Mouse (Mus musculus) cerebellum, adult 2 months (tissue): ENCODE measurements around the gene Rnf5. TPM values are rescaled to one million over a fixed set of nuclear protein-coding genes. Genes with fewer than 3 reads are reported as not detected.
A peak's percentile ranks its signal among the peaks of the same experiment; 100 is the strongest.

Experiments used
- DNase-seq, 2 experiments: peaks; one replicate each; pipeline ENCODE4 v3.0.0; 2021
- H3K27ac ChIP-seq: fragments of 200-500 bp; 2 replicates; pipeline ENCODE4 v1.5.1; 2012; ENCODE audit warnings: low read length, control low read depth, inconsistent platforms; ENCODE audit not compliant: insufficient read depth
- H3K27me3 ChIP-seq: fragments of 200-500 bp; 2 replicates; pipeline ENCODE4 v1.6.1; 2012; ENCODE audit warnings: inconsistent platforms, mild to moderate bottlenecking, low read length, moderate library complexity; ENCODE audit not compliant: control insufficient read depth, insufficient read depth
- H3K4me1 ChIP-seq: fragments of 200-500 bp; 2 replicates; pipeline ENCODE4 v1.6.1; 2011; ENCODE audit warnings: low read length; ENCODE audit not compliant: control insufficient read depth, insufficient read depth
- H3K4me3 ChIP-seq: fragments of 200-500 bp; replicated peaks from 2 replicates; pipeline ENCODE3; 2011; ENCODE audit warnings: mild to moderate bottlenecking, low read depth, low read length, control low read depth; ENCODE audit not compliant: insufficient read depth
- CTCF ChIP-seq: fragments of 200-500 bp; IDR thresholded peaks from 2 replicates; pipeline ENCODE4 v1.5.1; 2011; ENCODE audit warnings: low read depth, mild to moderate bottlenecking, control low read depth, low read length, moderate library complexity, borderline replicate concordance; ENCODE audit not compliant: insufficient read depth
- POLR2A ChIP-seq: fragments of 200-500 bp; IDR thresholded peaks from 2 replicates; pipeline ENCODE4 v1.6.1; 2011; ENCODE audit warnings: low read length, control low read depth, borderline replicate concordance; ENCODE audit not compliant: insufficient read depth
- WGBS: fragments of 180-500 bp; shearing (Covaris S2); methylation state at CpG from one replicate; pipeline ENCODE4 v1.1.7; 2018; 5-methylcytosine and 5-hydroxymethylcytosine counted together
- polyA plus RNA-seq: library from polyadenylated mRNA; depleted of rRNA; stranded (reverse); fragments of >200 nt; gene quantifications from 2 replicates; pipeline ENCODE4 v1.2.3, GENCODE M21; 2012

Gene Rnf5
- polyA plus RNA-seq, 1 experiment = 137 TPM

- peak; percentile 94 to 99 for DNase-seq
- Histone ChIP-seq H3K4me1 (peaks cover 18% of the 10 kb centered on the region), H3K27me3 (no peaks in the 10 kb centered on the region), H3K4me3 (peak within 1 kb of the TSS; percentile 68), H3K27ac (0 out of 2 replicates have a peak within 1 kb of the TSS, but pooled peaks have one; percentile 8)
- TF ChIP-seq POLR2A = peak; percentile 31; the same call in 1 of the 2 replicates
- TF ChIP-seq CTCF = no peak
- 2% methylated on average over 66 of the region's 66 CpGs for WGBS
Observed at GRCm38 (mm10) chr17:34646906-34647787, 43.7 kb upstream of the Rnf5 start, which contains the start of gene Atf6b. Gene Atf6b, plus strand, starts transcription at chr17:34647146.

GRCm38 (mm10) chr17:34645831-34646511 lies 42.5 kb upstream of the Rnf5 start:
- no peaks in the 10 kb centered on the region for H3K27me3 ChIP-seq
- H3K4me1 ChIP-seq = peaks cover 25% of the 10 kb centered on the region
- 49% methylated on average over 30 of the region's 30 CpGs for WGBS
- TF ChIP-seq CTCF (no peak), POLR2A (no peak)
- no peak overlapping the region for H3K4me3 ChIP-seq
- H3K27ac ChIP-seq = no peak overlapping the region
- DNase-seq = peak; percentile 35 to 46

- TF ChIP-seq CTCF (no peak), POLR2A (no peak)
- peak; percentile 19 to 31 for DNase-seq
- Histone ChIP-seq H3K27ac (no peak overlapping the region; the same call in 1 of the 2 replicates), H3K27me3 (no peaks in the 10 kb centered on the region), H3K4me3 (peak overlapping the region; percentile 99), H3K4me1 (peaks cover 31% of the 10 kb centered on the region)
- 37% methylated on average over 10 of the region's 10 CpGs for WGBS
Observed at GRCm38 (mm10) chr17:34645256-34645829, 41.9 kb upstream of the Rnf5 start.

GRCm38 (mm10) chr17:34644608-34645007 lies 41.1 kb upstream of the Rnf5 start, which contains the start of gene Fkbpl:
Gene Fkbpl, plus strand, starts transcription at chr17:34644764.
- peak; percentile 98 for DNase-seq
- Histone ChIP-seq H3K27ac (peak within 1 kb of the TSS; percentile 75; the same call in 1 of the 2 replicates), H3K4me3 (peak within 1 kb of the TSS; percentile 99), H3K27me3 (no peaks in the 10 kb centered on the region), H3K4me1 (peaks cover 37% of the 10 kb centered on the region)
- under 1% methylated on average over 16 of the region's 16 CpGs for WGBS
- TF ChIP-seq CTCF (no peak), POLR2A (peak; percentile 49; the same call in 1 of the 2 replicates)

GRCm38 (mm10) chr17:34643944-34644343 lies 40.5 kb upstream of the Rnf5 start:
- DNase-seq = peak; percentile 81 to 90
- H3K27ac ChIP-seq = peak overlapping the region; percentile 75; the same call in 1 of the 2 replicates
- H3K27me3 ChIP-seq = no peaks in the 10 kb centered on the region
- H3K4me1 ChIP-seq = peaks cover 43% of the 10 kb centered on the region
- peak overlapping the region; percentile 38 for H3K4me3 ChIP-seq
- TF ChIP-seq CTCF = no peak
- TF ChIP-seq POLR2A = peak; percentile 35; the same call in 1 of the 2 replicates
- 18% methylated on average over 10 of the region's 10 CpGs for WGBS

GRCm38 (mm10) chr17:34643379-34643778 lies 39.9 kb upstream of the Rnf5 start:
- Histone ChIP-seq H3K27me3 (no peaks in the 10 kb centered on the region), H3K27ac (peak overlapping the region; percentile 17; the same call in 1 of the 2 replicates), H3K4me1 (peaks cover 43% of the 10 kb centered on the region), H3K4me3 (no peak overlapping the region)
- WGBS = 75% methylated on average over 4 of the region's 4 CpGs
- no peak for TF ChIP-seq CTCF
- TF ChIP-seq POLR2A = no peak
- DNase-seq = peak in 1 of 2 experiments; percentile 23

GRCm38 (mm10) chr17:34641945-34642344 lies 38.5 kb upstream of the Rnf5 start:
- no peaks in the 10 kb centered on the region for H3K27me3 ChIP-seq
- TF ChIP-seq CTCF (no peak), POLR2A (no peak)
- peak overlapping the region; percentile 76 for H3K27ac ChIP-seq
- no peak overlapping the region for H3K4me3 ChIP-seq
- 69% methylated on average over 3 of the region's 3 CpGs for WGBS
- peak; percentile 16 to 28 for DNase-seq
- H3K4me1 ChIP-seq = peaks cover 49% of the 10 kb centered on the region
